Mouse (Mus musculus): ENCODE data around the gene Fbf1. TPM values are rescaled to one million over a fixed set of nuclear protein-coding genes. Genes with fewer than 3 reads are reported as not detected.

The Fbf1 gene
- total RNA-seq (2021): 47.4 and 53.0 TPM in 2 replicates
- long read RNA-seq, partial matches to known transcripts: 6 of 10 reads
- long read RNA-seq, other reads (novel, unspliced or antisense): 4 of 10 reads

- DNase-seq: peak; percentile 92
These were observed at the start of gene Fbf1 for GRCm38 (mm10) chr11:116167884-116168439. TSS of gene Fbf1 (minus strand) at chr11:116168166.

GRCm38 (mm10) chr11:116216549-116216948, 48.6 kb upstream of the Fbf1 start:
- DNase-seq: no peak

DNA sequence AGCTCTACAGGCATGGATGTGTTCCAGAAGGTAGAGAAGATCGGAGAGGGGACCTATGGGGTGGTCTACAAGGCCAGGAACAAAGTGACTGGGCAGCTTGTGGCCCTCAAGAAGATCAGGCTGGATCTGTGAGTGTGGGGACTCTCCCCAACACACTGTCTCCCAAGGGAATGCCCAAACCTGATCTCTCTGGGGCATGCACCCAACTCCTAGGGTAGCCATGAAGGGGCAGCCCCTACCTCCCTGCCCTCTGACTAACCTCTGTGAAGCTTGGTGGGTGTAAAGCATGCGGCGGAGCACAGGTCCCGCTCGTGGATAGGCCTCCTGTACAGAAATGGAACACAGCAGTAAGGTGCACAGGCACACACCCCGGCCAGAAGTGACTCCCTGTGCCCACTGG, 48.0 kb upstream of the Fbf1 start:
- no peak for DNase-seq

GRCm38 (mm10) chr11:116215181-116215580, 47.2 kb upstream of the Fbf1 start:
- no peak for DNase-seq

- no peak for DNase-seq
These were observed 46.0 kb upstream of the Fbf1 start for GRCm38 (mm10) chr11:116213877-116214510.

DNA sequence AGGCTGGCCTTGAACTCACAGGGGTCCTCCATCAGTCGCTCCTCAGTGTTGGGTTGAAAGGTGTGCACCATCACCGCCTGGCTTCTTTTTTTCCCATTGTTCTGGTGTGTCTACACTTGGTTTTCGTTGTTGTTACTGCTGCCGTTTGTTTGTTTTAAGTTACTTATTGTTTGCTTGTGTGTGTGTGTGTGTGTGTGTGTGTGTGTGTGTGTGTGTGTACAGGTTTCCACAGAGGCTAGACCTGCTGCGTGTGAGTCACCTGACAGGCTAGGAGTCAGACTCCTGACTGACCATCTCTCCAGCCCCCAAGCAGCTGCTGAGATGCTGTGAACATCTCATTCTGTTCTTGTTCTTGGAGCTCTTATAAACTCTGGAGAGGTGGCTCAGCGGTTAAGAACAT, 44.9 kb upstream of the Fbf1 start:
- DNase-seq: no peak

DNA sequence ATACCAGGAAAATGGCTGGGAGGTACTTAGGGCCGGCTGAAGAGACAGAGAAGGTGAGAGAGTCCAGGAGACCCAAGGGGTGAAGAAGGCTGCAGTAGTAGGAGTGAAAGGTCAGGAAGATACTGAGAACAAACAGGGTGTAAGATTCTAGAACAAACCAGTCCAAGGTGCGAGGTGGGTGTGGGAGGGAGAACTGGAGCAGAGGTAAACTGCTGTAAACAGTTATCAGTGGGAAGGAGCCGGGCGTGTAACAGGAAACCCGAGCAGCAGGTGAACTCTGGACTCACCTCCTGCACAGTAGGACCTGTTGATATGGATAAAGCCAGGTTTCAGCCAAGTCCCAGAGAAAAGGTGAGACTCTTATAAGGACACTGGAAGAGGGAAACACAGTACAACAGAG, 42.7 kb upstream of the Fbf1 start:
- no peak for DNase-seq

- DNase-seq: no peak
These were observed 41.3 kb upstream of the Fbf1 start for GRCm38 (mm10) chr11:116209257-116209656.

DNA sequence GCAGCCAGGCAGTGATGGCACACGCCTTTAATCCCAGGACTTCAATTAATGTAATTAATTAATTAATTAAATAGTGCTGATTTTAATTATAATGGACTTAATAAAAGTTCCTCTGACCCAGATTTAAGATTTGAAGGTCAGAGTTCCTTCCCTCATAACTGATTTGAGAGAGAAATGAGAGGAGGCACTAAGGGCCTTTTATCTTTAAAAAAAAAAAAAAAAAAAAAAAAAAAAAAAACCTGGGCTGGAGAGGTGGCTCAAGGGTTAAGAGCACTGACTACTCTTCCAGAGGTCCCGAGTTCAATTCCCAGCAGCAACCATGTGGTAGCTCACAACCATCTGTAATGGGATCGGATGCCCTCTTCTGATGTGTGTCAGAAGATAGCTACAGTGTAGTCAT, 40.7 kb upstream of the Fbf1 start:
- no peak for DNase-seq

DNA sequence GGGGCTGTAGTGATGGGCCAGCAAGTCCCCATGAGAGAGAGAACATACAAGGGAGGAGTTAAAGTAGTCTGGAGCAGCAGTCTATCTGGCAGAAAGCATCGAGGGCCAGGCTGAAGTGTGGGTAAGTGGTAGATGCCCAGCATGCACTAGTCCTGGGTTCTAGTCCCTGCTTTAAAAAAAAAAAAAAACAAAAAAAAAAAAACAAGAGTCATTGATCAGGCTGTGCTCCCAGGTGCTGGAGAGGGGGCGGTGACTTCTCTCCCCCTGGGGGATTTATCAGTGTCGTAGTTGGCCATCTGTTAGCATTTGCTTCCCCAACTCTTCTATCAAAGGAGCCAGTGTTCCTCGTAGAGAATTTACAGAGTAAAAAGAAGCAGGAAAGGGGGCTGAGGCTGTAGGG, 38.7 kb upstream of the Fbf1 start:
- DNase-seq: no peak

DNA sequence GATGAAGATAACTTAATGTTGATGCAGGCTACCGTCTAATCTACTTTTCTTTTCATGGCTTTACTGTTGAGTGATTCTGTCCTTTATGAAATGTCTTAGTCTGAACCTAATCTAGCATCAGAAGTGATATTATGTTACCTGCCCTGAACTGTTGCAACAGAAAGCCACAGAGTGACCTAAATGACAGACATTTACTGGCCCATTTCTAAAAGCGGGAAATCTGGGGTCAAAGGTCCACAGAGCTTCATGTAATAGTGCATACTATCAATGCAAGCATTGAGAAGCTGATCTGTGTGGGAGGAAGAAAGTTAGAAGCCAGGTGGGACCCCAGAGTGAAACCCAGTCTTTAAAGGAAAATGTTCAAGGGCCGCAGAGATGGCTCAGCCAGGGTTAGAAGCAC, 35.2 kb upstream of the Fbf1 start:
- DNase-seq: no peak

- no peak for DNase-seq
These were observed 33.2 kb upstream of the Fbf1 start for GRCm38 (mm10) chr11:116201151-116201550.

- DNase-seq: peak; percentile 98
These were observed 30.9 kb upstream of the Fbf1 start, which contains the start of the genes Ten1 and Acox1 for GRCm38 (mm10) chr11:116198639-116199531. TSS of gene Ten1 (plus strand) at chr11:116198855. TSS of gene Acox1 (minus strand) at chr11:116199045.

DNA sequence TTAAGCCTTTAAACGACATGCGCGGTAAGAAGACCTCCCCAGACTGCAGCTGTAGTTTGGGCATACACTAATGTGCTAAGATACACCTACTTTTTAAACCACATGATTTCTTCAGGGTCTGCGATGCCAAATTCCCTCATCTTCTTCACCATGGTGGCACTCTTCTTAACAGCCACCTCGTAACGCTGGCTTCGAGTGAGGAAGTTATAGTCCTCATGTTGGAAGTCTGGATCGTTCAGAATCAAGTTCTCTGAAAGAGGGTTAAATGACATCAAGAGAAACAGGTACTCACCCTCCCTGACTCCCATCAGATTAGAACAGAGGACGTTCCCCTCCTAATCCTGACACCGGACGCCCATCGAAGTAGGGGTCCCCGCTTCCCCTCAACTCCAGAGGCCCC, 30.2 kb upstream of the Fbf1 start:
- no peak for DNase-seq

- DNase-seq: no peak
These were observed 29.6 kb upstream of the Fbf1 start for GRCm38 (mm10) chr11:116197584-116197906.

DNA sequence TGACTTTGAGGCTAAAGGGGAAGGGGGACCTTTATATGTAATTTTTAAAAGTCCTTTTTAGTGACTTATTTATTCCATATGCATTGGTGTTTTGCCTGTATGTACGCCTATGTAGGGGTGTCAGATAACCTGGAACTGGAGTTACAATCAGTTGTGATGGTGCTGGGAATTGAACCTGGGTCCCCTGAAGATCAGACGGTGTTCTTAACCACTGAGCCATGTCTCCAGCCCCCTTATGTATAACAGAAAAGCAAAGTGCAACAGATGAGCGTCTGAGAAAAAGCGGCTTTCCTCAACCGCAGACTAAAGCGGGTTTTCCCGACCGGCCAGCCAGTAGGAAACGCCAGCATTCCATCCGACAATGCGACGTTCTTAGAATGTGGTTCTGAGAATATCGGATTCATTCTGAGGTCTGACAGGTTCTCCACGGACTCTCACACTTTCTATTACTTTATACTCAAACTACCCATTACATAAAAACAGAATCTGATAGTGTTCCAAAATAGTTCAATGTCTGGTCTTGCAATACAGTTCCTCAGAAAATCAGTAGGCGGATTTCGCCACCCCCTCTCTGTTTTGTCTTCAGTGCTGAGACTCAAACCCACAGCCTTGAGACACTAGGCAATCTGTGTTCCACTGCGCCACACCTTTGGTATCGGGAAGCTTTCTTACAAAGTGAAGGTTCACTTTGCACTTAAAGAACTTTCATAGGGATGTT, 29.1 kb upstream of the Fbf1 start:
- DNase-seq: no peak

- DNase-seq: no peak
These were observed 28.4 kb upstream of the Fbf1 start for GRCm38 (mm10) chr11:116196336-116196735.

- no peak for DNase-seq
These were observed 27.3 kb upstream of the Fbf1 start for GRCm38 (mm10) chr11:116195252-116195651.

DNA sequence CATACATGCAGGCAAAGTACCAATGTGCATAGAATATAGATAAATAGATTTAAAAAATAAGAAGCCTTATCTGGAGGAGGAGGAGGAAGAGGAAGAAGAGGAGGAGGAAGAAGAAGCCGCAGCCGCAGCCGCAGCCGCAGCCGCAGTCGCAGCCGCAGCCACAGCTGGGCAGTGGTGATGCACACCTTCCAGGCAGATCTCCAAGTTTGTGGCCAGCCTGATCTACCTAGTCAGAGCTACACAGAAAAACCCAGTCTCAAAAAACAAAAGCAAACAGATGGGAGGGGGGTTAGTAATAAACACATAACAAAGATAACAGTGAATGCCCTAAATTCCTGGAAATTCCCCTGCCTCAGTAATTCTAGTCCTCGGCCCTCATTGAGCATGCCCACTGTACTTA, 26.7 kb upstream of the Fbf1 start:
- no peak for DNase-seq

DNA sequence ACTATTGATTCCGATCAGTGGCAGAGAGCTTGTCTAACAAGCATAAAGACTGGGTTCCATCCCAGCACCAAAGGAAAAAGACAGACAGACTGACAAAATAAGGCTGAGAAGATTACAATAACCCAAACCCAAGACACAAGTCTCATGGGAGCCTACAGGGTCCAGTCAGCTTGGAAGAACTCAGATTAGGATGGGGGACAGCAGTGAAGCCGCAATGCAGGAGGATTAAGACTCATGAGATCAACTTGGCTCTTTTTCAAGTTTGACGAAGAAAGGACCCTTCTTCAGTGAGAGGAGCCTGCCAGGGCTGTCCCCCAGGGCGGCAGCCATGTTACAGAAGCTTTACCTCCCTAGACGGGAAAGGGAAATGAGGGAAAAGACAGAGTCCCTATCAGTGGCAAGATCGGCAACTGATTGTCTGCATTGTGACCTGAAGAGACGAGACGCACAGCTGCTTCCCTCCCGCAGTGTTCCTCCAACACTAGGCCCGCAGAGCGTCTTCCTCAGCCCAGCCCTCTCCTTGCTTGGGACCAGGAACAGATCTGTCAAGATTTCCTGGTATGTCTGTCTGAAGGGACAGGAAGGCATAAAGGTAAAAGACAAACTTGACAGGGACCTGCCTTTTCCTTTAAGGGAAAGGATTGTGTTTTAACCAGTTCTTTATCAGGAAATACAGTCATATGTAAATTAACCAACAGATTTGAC, 19.4 kb upstream of the Fbf1 start:
- DNase-seq: no peak

GRCm38 (mm10) chr11:116186360-116186759, 18.4 kb upstream of the Fbf1 start:
- no peak for DNase-seq

DNA sequence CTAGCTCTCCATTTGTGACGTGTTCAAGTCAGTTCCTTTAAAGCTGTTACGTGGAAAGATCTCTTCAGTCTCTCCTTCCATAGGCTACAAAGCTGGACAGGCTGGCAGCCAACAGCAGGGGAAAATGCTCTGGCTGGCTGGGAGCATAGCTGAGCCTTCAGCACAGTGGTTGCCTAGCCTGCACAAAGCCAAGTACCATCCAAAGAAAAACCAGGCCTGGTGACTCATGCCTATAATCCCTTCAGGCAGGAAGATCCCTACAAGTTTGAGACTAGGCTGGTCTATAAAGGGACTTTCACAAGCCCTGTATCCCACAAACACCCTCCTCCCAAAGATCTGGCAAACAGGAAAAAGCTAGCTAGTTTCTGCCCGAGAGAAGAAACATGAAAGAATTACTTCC, 17.9 kb upstream of the Fbf1 start:
- no peak for DNase-seq

Measured in adrenal gland, postnatal 25 days (tissue).